Mouse (Mus musculus): ENCODE measurements around the gene Hmx2.
A peak's percentile ranks its signal among the peaks of the same experiment; 100 is the strongest.

Gene Hmx2

DNA sequence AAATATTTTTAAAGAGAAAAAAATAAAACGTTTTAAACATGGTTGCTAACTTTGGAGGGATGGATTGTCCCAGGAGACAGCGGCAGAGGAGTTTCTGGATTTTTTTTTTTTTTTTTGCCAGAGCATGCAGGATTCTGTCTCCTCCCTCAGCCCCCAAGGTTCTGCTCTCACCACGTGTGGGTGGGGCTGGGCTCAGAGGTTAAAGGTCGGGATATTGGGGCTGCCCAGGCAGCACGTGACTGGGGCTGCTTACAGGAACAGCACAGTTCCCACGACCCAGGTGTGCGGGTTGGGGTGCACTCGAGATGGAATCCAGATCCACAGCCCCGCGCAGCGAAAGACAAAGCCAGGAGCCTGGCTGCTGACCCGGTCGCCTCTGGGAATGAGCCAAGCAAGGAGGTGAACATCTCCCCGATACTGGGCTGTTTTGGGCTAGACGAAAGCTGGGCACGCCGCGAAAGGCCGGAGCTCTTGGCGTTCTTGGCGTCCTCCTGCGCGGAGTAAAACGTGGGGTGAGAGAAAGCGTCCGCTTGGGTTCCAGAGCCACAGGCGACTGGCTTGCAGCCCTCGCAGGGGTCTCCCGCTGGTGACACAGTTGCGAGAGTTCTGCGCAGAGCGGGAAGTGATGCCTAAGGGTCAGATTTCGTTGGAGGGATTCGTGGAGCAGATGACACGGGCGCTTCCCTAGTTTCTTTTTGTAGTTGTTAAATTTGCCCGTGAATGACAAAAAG lies 8.1 kb downstream of the Hmx2 start:
- no peak for DNase-seq

DNA sequence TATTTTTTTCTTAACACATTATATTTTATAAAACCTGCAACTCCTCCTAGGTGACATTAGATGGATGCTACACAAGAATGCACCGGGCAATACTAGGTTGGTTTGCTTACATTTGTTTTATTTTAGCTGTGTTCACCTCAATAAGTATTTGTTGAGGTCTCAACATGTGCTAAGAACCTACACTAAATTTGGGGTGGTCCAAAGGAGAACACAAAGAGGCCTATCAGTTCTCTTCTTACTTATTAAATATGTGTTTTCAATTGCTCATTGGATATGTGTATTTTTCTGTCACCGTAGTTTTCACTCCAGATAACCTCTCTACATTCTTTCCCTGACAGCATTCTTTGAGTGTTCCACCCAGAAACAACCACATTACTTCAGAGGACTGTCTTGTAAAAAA lies 9.2 kb downstream of the Hmx2 start:
- no peak for DNase-seq

DNA sequence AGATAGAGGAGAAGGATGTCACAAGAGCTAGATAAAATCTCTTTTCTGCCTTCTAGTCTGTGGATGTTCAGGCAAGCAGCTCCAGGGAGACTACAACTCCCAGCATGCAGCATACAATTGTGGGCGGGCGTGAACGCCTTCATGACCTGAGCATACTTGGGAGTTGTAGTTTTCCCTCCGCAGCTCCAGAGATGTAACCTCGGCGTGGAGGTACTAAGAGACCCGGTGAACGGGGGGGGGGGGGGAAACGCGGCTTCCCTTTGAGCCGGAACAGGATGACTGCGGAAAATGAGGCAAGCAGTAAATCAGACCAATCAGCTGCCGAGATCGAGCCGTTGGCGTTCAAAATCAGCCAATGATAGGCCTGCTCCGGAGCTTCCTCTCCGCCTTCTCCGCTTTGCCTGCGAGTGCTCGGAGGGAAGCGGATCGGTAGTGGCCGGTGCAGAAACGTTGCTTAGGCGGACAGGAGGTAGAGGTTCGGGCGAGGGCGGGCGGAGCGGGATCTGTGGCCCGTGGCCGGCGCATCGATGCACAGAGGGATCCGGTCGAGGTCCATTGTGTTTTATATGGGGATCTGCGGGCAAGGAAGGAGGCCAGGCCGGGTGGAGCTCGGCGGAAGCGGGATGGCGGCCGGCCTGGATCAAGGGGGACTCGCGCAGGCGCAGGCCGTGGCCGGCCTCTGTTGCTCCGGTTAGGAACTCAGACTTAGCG lies 11.6 kb downstream of the Hmx2 start, which contains the start of gene Bub3:
Gene Bub3 (plus strand): TSS at position 237 of the 711 bp plus-strand sequence.
- peak; percentile 89 for DNase-seq

DNA sequence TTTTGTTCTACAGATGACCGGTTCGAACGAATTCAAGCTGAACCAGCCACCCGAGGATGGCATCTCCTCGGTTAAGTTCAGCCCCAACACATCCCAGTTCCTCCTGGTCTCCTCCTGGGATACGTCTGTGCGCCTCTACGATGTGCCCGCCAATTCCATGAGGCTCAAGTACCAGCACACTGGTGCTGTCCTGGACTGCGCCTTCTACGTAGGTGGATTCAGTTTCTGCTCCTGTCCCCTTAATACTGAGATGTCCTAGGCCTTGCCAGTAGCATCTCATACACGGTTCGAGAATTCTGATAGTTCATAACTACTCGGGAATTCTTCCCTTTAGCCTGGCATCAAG lies 12.1 kb downstream of the Hmx2 start:
- DNase-seq, result no peak

GRCm38 (mm10) chr7:131575246-131575645 lies 26.7 kb downstream of the Hmx2 start:
- no peak for DNase-seq

DNA sequence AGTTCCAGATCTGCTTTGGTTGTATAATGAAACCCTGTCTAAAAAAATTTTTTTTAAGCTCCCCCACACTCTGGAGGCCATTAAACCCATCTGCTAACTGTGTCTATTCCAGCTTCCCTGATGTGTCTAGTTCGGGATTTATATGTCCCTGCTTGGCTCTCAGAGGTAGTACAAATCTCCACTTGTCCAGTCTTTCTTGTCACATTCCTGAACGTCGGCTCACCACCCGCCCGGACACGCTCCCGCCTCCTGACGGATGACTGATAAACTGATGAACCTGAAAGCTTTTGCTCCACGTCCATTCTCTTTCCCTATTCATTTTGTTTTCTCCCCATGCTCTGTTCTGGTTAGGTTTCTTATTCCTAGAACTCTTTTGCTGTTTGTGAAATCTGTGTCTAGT lies 33.6 kb downstream of the Hmx2 start:
- no peak for DNase-seq

- no peak for DNase-seq
These were observed 37.0 kb downstream of the Hmx2 start for GRCm38 (mm10) chr7:131585551-131585950.

GRCm38 (mm10) chr7:131597779-131598482 lies 49.4 kb downstream of the Hmx2 start:
- DNase-seq, result no peak

DNA sequence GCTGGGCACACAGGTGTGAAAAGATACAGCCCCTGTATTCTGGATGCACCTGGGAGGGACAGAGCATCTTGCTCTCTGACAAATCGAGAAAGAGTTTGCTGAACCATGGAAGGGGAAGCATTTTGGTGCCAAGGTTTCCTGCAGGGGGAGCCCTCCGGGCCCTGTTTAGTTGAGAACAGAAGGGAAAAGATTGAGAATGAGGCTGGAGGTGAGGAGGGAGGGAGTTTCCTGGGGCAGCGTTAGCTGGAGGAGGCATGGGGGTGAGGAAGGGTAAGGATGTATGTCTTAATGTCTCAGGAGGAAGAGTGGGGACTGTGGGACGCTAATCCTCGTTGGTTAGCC lies 49.9 kb downstream of the Hmx2 start:
- peak; percentile 5 for DNase-seq

- DNase-seq, result no peak
These were observed 53.5 kb downstream of the Hmx2 start for GRCm38 (mm10) chr7:131602106-131602505.

DNA sequence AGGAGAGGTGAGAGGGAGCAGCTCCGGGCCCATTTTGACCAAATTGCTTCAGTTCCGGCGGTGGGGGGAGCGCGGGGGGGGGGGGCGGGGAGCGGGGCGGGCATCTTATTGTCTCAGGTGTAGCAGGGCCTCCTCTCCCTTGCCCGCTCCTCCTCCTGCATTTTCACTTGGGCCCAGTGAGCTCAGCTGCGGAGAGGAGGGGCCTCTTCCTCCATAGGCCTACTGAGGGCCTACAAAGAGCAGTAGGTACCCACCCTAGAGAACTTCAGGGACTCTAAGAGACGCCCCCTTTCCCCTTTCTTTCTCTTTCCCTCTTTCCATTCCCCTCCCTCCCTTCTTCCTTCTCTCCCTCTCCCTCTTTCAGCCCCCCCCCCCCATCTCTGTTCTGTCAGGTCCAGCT lies 54.6 kb downstream of the Hmx2 start:
- DNase-seq, result no peak

- DNase-seq, result no peak
These were observed 56.4 kb downstream of the Hmx2 start for GRCm38 (mm10) chr7:131604946-131605345.

GRCm38 (mm10) chr7:131605481-131605880 lies 56.9 kb downstream of the Hmx2 start:
- DNase-seq, result no peak
